Mouse (Mus musculus): ENCODE data around the gene Adcy6.
"Not testable (repeated sequence)": the region's sequence is repeated elsewhere in the genome, so short reads cannot be mapped to it uniquely, and the experiment has no call there.

Gene Adcy6

DNA sequence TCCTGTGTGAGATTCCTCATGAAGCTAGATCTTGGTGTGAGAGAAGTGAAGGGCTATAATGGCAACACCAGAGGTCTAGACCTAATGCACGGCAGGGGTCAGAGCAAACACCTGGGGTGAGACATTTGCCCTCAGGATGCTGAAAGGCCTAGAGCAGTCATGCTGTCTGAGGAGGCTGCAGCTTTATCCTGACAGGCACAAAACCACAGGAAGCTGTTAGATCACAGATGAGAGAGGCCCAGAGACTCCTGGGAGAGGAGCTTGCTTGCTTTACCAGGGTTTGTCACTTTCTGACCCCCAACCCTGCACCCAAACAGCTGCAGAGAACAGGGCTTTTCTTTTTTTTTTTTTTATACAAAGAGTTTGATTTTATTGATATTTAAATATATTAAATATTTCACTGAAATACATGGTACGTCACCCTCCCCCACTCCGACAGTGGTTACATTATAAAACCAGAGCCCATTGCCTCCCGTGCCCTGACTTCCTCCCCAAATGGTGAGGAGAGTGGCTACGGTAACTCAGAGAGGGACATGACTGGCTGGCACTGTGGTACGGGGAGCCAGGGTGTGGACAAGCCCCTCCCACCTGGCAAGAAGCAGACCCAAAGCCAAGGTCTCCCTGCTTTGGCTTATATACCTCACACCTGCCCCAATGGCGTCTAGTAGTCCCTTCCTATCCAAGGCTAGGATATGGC, 20.1 kb downstream of the Adcy6 start:
- Histone ChIP-seq H3K4me1 (replicated peaks; ENCODE audit: low read depth, low read length) (peaks cover 31% of the 10 kb centered on the region), H3K27me3 (ENCODE audit: insufficient read depth, low read length) (peaks cover 49% of the 10 kb centered on the region), H3K36me3 (ENCODE audit: insufficient read depth, low read length) (no peaks in the 10 kb centered on the region), H3K9me3 (ENCODE audit: low read length) (no peaks in the 10 kb centered on the region), H3K4me3 (replicated peaks; ENCODE audit: low read length) (no peak overlapping the region)
- no peak for TF ChIP-seq NANOG (IDR thresholded peaks at IDR 0.05; ENCODE audit: borderline replicate concordance, low read length)
- TF ChIP-seq CTCF (conservative IDR thresholded peaks at IDR 0.05; ENCODE audit: low read length), result no peak
- no peak for TF ChIP-seq POU5F1 (IDR thresholded peaks at IDR 0.05; ENCODE audit: borderline replicate concordance, low read length)

DNA sequence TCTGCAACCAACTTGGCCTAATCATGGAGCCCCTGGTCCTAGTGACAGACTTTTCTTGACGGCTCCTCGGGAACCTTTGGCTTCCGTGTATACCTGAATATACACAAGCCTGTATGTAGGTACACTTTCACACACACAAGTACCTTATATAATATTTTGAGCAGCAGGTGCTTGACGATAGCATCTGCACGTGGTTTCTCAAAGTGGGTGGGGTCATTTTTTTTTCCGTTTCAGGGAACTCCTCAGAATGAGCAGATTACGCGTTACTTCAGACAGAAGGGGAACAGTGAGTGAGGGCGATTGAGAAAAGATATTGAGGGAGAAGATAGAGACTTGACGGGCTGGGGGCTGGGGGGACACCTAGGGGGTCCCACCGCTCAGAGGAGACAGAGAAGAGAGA, 22.1 kb downstream of the Adcy6 start:
- H3K9me3 ChIP-seq (ENCODE audit: low read length), result no peaks in the 10 kb centered on the region
- TF ChIP-seq NANOG (IDR thresholded peaks at IDR 0.05; ENCODE audit: borderline replicate concordance, low read length) (no peak), CTCF (conservative IDR thresholded peaks at IDR 0.05; ENCODE audit: low read length) (no peak), POU5F1 (IDR thresholded peaks at IDR 0.05; ENCODE audit: borderline replicate concordance, low read length) (no peak)
- H3K4me1 ChIP-seq (replicated peaks; ENCODE audit: low read depth, low read length), result peaks cover 23% of the 10 kb centered on the region
- H3K4me3 ChIP-seq (replicated peaks; ENCODE audit: low read length), result no peak overlapping the region
- H3K36me3 ChIP-seq (ENCODE audit: insufficient read depth, low read length), result no peaks in the 10 kb centered on the region
- H3K27me3 ChIP-seq (ENCODE audit: insufficient read depth, low read length), result peaks cover 35% of the 10 kb centered on the region

- Histone ChIP-seq H3K4me3 (replicated peaks; ENCODE audit: low read length) (peak overlapping the region; percentile 50), H3K27me3 (ENCODE audit: insufficient read depth, low read length) (peaks cover 22% of the 10 kb centered on the region), H3K4me1 (replicated peaks; ENCODE audit: low read depth, low read length) (peaks cover 23% of the 10 kb centered on the region)
- not testable (repeated sequence) for H3K9me3 ChIP-seq (ENCODE audit: low read length); H3K36me3 ChIP-seq (ENCODE audit: insufficient read depth, low read length)
Measured at GRCm38 (mm10) chr15:98586141-98586540, 23.7 kb downstream of the Adcy6 start.

GRCm38 (mm10) chr15:98585421-98585820, 24.5 kb downstream of the Adcy6 start:
- Histone ChIP-seq H3K9me3 (ENCODE audit: low read length) (no peaks in the 10 kb centered on the region), H3K27me3 (ENCODE audit: insufficient read depth, low read length) (peaks cover 15% of the 10 kb centered on the region), H3K36me3 (ENCODE audit: insufficient read depth, low read length) (no peaks in the 10 kb centered on the region), H3K4me3 (replicated peaks; ENCODE audit: low read length) (peak overlapping the region; percentile 50), H3K4me1 (replicated peaks; ENCODE audit: low read depth, low read length) (peaks cover 23% of the 10 kb centered on the region)
- TF ChIP-seq NANOG (IDR thresholded peaks at IDR 0.05; ENCODE audit: borderline replicate concordance, low read length) (no peak), CTCF (conservative IDR thresholded peaks at IDR 0.05; ENCODE audit: low read length) (no peak), POU5F1 (IDR thresholded peaks at IDR 0.05; ENCODE audit: borderline replicate concordance, low read length) (no peak)

GRCm38 (mm10) chr15:98582996-98583395, 26.9 kb downstream of the Adcy6 start:
- H3K4me3 ChIP-seq (replicated peaks; ENCODE audit: low read length), result no peak overlapping the region
- no peaks in the 10 kb centered on the region for H3K9me3 ChIP-seq (ENCODE audit: low read length)
- H3K27me3 ChIP-seq (ENCODE audit: insufficient read depth, low read length), result 0 out of 2 replicates have a peak, but pooled peaks cover 7% of the 10 kb centered on the region
- no peak for TF ChIP-seq NANOG (IDR thresholded peaks at IDR 0.05; ENCODE audit: borderline replicate concordance, low read length)
- no peak for TF ChIP-seq POU5F1 (IDR thresholded peaks at IDR 0.05; ENCODE audit: borderline replicate concordance, low read length)
- no peak for TF ChIP-seq CTCF (conservative IDR thresholded peaks at IDR 0.05; ENCODE audit: low read length)
- no peaks in the 10 kb centered on the region for H3K36me3 ChIP-seq (ENCODE audit: insufficient read depth, low read length)
- peaks cover 16% of the 10 kb centered on the region for H3K4me1 ChIP-seq (replicated peaks; ENCODE audit: low read depth, low read length)

DNA sequence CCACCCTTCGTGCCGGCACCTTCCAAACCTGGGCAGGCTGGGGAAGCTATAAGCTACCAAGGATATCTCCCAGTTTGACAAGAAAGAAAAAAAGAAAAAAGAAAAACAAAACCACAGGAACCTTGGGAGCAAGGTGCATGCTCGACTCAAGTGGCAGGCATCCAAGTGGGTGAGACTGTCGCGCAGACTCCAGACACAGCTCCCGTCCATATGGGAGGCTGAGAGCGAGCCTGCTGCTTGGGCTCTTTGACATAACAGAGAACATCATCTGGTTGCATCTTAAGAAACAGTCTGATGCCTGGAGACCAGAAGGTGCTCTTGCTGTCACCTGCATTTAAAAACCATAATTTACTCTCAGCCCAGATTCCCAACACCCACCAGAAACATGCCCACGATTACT, 27.5 kb downstream of the Adcy6 start:
- no peaks in the 10 kb centered on the region for H3K9me3 ChIP-seq (ENCODE audit: low read length)
- peaks cover 12% of the 10 kb centered on the region; the same call in 1 of the 2 replicates for H3K27me3 ChIP-seq (ENCODE audit: insufficient read depth, low read length)
- no peak overlapping the region for H3K4me3 ChIP-seq (replicated peaks; ENCODE audit: low read length)
- no peak for TF ChIP-seq POU5F1 (IDR thresholded peaks at IDR 0.05; ENCODE audit: borderline replicate concordance, low read length)
- TF ChIP-seq NANOG (IDR thresholded peaks at IDR 0.05; ENCODE audit: borderline replicate concordance, low read length), result no peak
- no peak for TF ChIP-seq CTCF (conservative IDR thresholded peaks at IDR 0.05; ENCODE audit: low read length)
- no peaks in the 10 kb centered on the region for H3K36me3 ChIP-seq (ENCODE audit: insufficient read depth, low read length)
- H3K4me1 ChIP-seq (replicated peaks; ENCODE audit: low read depth, low read length), result peaks cover 16% of the 10 kb centered on the region

DNA sequence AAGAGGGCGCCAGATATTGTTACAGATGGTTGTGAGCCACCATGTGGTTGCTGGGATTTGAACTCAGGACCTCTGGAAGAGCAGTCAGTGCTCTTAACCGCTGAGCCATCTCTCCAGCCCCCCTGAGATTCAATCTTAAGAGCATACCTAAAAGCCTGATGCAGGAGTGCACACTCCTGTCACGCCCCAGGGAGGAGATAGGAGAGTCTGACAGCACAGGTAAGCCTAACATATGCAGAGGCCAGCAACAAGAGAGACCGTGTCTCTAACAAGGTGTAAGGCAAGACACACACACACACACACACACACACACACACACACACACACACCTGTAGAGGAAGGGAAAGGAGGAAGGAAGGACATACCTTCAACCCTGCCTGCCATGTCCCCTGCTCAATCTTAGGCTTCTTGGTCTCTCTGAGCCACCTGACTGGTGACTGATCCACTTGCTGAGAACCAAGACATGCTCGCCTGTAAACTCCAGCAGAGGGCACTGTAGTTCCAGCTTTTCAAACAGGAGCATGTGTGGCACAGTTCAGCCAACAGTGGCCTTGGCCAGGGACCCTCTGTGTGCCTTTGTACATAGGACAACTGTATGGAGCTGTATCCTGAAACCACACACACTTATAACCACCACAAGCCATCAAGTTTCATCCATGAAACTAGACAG, 29.9 kb downstream of the Adcy6 start:
- no peak for TF ChIP-seq POU5F1 (IDR thresholded peaks at IDR 0.05; ENCODE audit: borderline replicate concordance, low read length)
- TF ChIP-seq NANOG (IDR thresholded peaks at IDR 0.05; ENCODE audit: borderline replicate concordance, low read length), result no peak
- TF ChIP-seq CTCF (conservative IDR thresholded peaks at IDR 0.05; ENCODE audit: low read length), result peak; percentile 56
- peaks cover 12% of the 10 kb centered on the region; the same call in 1 of the 2 replicates for H3K27me3 ChIP-seq (ENCODE audit: insufficient read depth, low read length)
- H3K9me3 ChIP-seq (ENCODE audit: low read length), result no peaks in the 10 kb centered on the region
- H3K36me3 ChIP-seq (ENCODE audit: insufficient read depth, low read length), result no peaks in the 10 kb centered on the region
- H3K4me1 ChIP-seq (replicated peaks; ENCODE audit: low read depth, low read length), result peaks cover 3% of the 10 kb centered on the region
- H3K4me3 ChIP-seq (replicated peaks; ENCODE audit: low read length), result no peak overlapping the region

DNA sequence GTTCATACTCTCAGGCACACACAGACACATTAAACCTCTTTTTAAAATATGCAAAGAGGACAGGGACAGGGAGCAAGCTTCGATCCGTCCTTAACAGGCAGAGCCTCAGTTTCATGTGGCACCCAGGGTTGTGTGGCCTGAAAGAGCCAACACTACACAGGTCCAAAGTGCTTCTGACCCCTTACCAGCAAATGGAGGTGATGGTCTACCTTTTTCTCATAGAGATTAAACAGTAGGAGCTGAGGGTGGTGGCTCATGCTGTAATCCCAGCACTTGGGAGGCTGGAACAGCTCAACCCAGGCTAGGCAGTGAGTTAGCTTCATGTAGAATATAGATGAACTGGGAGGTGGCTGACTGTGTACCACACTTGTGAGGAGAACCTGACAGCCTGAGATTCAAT, 30.6 kb downstream of the Adcy6 start:
- Histone ChIP-seq H3K36me3 (ENCODE audit: insufficient read depth, low read length) (no peaks in the 10 kb centered on the region), H3K4me3 (replicated peaks; ENCODE audit: low read length) (no peak overlapping the region), H3K9me3 (ENCODE audit: low read length) (no peaks in the 10 kb centered on the region), H3K4me1 (replicated peaks; ENCODE audit: low read depth, low read length) (no peaks in the 10 kb centered on the region), H3K27me3 (ENCODE audit: insufficient read depth, low read length) (peaks cover 10% of the 10 kb centered on the region; the same call in 1 of the 2 replicates)
- TF ChIP-seq POU5F1 (IDR thresholded peaks at IDR 0.05; ENCODE audit: borderline replicate concordance, low read length), result no peak
- TF ChIP-seq CTCF (conservative IDR thresholded peaks at IDR 0.05; ENCODE audit: low read length), result 0 out of 2 replicates have a peak, but pooled peaks have one; percentile 7

Measured in E14TG2a.4 (cell line).